Mouse (Mus musculus) embryonic fibroblast, embryonic 13.5 days (primary cell): ENCODE data around the gene Pik3r4. TPM values are rescaled to one million over a fixed set of nuclear protein-coding genes. Genes with fewer than 3 reads are reported as not detected.

Experiments used
- H3K27ac ChIP-seq: 2 replicates; pipeline ENCODE4 v1.5.1; 2012; ENCODE audit warnings: low read length, control low read depth, inconsistent platforms; ENCODE audit not compliant: insufficient read depth
- H3K4me1 ChIP-seq: 2 replicates; pipeline ENCODE4 v1.6.1; 2011; ENCODE audit warnings: low read length; ENCODE audit not compliant: control insufficient read depth, insufficient read depth
- H3K4me3 ChIP-seq: 2 replicates; pipeline ENCODE4 v1.5.1; 2011; ENCODE audit warnings: mild to moderate bottlenecking, control low read depth, low read length; ENCODE audit not compliant: insufficient read depth
- CTCF ChIP-seq: IDR thresholded peaks from 2 replicates; pipeline ENCODE4 v1.5.1; 2011; ENCODE audit warnings: mild to moderate bottlenecking, control low read depth, low read length, moderate library complexity, borderline replicate concordance; ENCODE audit not compliant: insufficient read depth
- POLR2A ChIP-seq: IDR thresholded peaks from 2 replicates; pipeline ENCODE4 v1.6.1; 2011; ENCODE audit warnings: low read depth, mild to moderate bottlenecking, control low read depth, low read length, moderate library complexity
- polyA plus RNA-seq: library from polyadenylated mRNA; stranded (reverse); fragments of >200 nt; gene quantifications from 2 replicates; pipeline ENCODE4 v1.2.4, GENCODE M21; 2011; ENCODE audit warnings: low read depth; ENCODE audit not compliant: missing spikeins, insufficient read length

The Pik3r4 gene
- polyA plus RNA-seq, 1 experiment = 23.8 TPM

GRCm38 (mm10) chr9:105696818-105697564, 54.2 kb downstream of the Pik3r4 start:
- Histone ChIP-seq H3K4me1 (peaks cover 7% of the 10 kb centered on the region), H3K4me3 (no peak overlapping the region), H3K27ac (no peak overlapping the region)
- TF ChIP-seq POLR2A (no peak), CTCF (no peak)

- TF ChIP-seq POLR2A (no peak), CTCF (no peak)
- H3K4me3 ChIP-seq = no peak overlapping the region
- no peak overlapping the region for H3K27ac ChIP-seq
Observed at GRCm38 (mm10) chr9:105697764-105698396, 55.1 kb downstream of the Pik3r4 start.

GRCm38 (mm10) chr9:105700702-105701101, 57.9 kb downstream of the Pik3r4 start:
- Histone ChIP-seq H3K4me3 (no peak overlapping the region), H3K4me1 (peaks cover 7% of the 10 kb centered on the region), H3K27ac (no peak overlapping the region)
- TF ChIP-seq POLR2A (no peak), CTCF (no peak)

More at GRCm38 (mm10) chr9:105697764-105698396, 55.1 kb downstream of the Pik3r4 start:
- H3K4me1 ChIP-seq = peaks cover 7% of the 10 kb centered on the region

GRCm38 (mm10) chr9:105701966-105702365, 59.2 kb downstream of the Pik3r4 start:
- H3K4me1 ChIP-seq = peaks cover 6% of the 10 kb centered on the region
- TF ChIP-seq POLR2A (no peak), CTCF (no peak)
- no peak overlapping the region for H3K27ac ChIP-seq

GRCm38 (mm10) chr9:105704226-105704932, 61.6 kb downstream of the Pik3r4 start:
- H3K4me1 ChIP-seq = no peaks in the 10 kb centered on the region
- H3K27ac ChIP-seq = no peak overlapping the region
- TF ChIP-seq CTCF = no peak
- TF ChIP-seq POLR2A = no peak
- no peak overlapping the region for H3K4me3 ChIP-seq

More at GRCm38 (mm10) chr9:105701966-105702365, 59.2 kb downstream of the Pik3r4 start:
- H3K4me3 ChIP-seq = no peak overlapping the region

DNA sequence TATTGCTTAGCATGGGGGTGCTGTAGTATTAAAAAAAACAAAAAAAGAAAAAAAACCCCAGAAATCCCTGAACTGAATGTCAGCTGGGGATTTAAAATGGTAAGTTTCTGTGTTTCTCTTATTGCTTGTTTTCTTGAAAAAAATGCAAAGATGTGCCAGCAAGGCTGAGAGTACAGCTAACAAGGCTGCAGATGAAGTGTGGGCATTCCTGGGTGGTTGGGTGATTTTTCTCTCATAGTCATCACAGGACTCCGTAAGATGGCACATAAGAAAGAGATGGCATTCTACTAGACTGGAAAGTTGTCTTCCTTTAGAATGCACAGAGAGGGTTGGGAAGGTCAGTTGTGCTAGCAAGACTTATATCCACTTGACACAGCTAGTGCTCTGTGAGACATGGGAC, 62.2 kb downstream of the Pik3r4 start:
- Histone ChIP-seq H3K27ac (no peak overlapping the region), H3K4me3 (no peak overlapping the region), H3K4me1 (no peaks in the 10 kb centered on the region)
- TF ChIP-seq POLR2A (no peak), CTCF (no peak)

GRCm38 (mm10) chr9:105712049-105712448, 69.3 kb downstream of the Pik3r4 start:
- Histone ChIP-seq H3K4me1 (no peaks in the 10 kb centered on the region), H3K4me3 (no peak overlapping the region), H3K27ac (no peak overlapping the region)
- no peak for TF ChIP-seq CTCF
- no peak for TF ChIP-seq POLR2A

GRCm38 (mm10) chr9:105719367-105719766, 76.6 kb downstream of the Pik3r4 start:
- no peak overlapping the region for H3K27ac ChIP-seq
- no peaks in the 10 kb centered on the region for H3K4me1 ChIP-seq
- H3K4me3 ChIP-seq = no peak overlapping the region
- TF ChIP-seq POLR2A (no peak), CTCF (no peak)

- H3K27ac ChIP-seq = no peak overlapping the region
- no peak overlapping the region for H3K4me3 ChIP-seq
- H3K4me1 ChIP-seq = no peaks in the 10 kb centered on the region
- TF ChIP-seq POLR2A (no peak), CTCF (no peak)
Observed at GRCm38 (mm10) chr9:105719851-105720395, 77.1 kb downstream of the Pik3r4 start.
